Mouse (Mus musculus) embryonic stem cell, embryonic (primary cell): ENCODE data around the gene Arf4.

Experiments used
- CTCF ChIA-PET, 4 experiments: fragments of 300-600 bp in 2 of 4; fragments of 350-600 bp in 2 of 4; sonication (Branson Sonifier 250); formaldehyde crosslinking; loops; one replicate each; lab custom pipeline; 2022; ENCODE audit warnings: inconsistent platforms in 2 of 4; lab: Charles Lee
- POLR2A ChIA-PET, 4 experiments: fragments of 300-600 bp in 2 of 4; fragments of 350-600 bp in 2 of 4; sonication (Branson Sonifier 250); formaldehyde crosslinking; loops; one replicate each; lab custom pipeline; 2022; ENCODE audit warnings: antibody characterized with exemption in 4 of 4, inconsistent platforms in 1 of 4; lab: Charles Lee

Gene Arf4

GRCm38 (mm10) chr14:26675371-26675770 lies 37.5 kb downstream of the Arf4 start:
- ChIA-PET POLR2A (interaction anchor here in 3 of 4 experiments (0.9 to 2.5 kb wide), 18 partner anchors 9 to 435 kb away, joined by 3 to 9 read pairs (median 4); partner anchors contain the start of genes Slmap (in 2 of the 3), Appl1 (in 1 of the 3) and Arf4 (in 1 of the 3)), CTCF (interaction anchor here (0.6 to 1.9 kb wide), 17 partner anchors 11 to 354 kb away, joined by 3 to 7 read pairs (median 4); partner anchors contain the start of gene Slmap (in 1 of the 4))

GRCm38 (mm10) chr14:26675791-26676190 lies 37.9 kb downstream of the Arf4 start:
- POLR2A ChIA-PET = interaction anchor here in 3 of 4 experiments (0.6 to 2.5 kb wide), 20 partner anchors 8 to 434 kb away, joined by 3 to 9 read pairs (median 4); partner anchors contain the start of genes Slmap (in 2 of the 3), Appl1 (in 1 of the 3) and Arf4 (in 1 of the 3)
- CTCF ChIA-PET = interaction anchor here (0.6 to 1.9 kb wide), 17 partner anchors 10 to 354 kb away, joined by 3 to 7 read pairs (median 4); partner anchors contain the start of gene Slmap (in 1 of the 4)

- POLR2A ChIA-PET = interaction anchor here in 1 of 4 experiments (0.6 to 1.3 kb wide), 3 partner anchors 22 to 302 kb away, joined by 3 to 5 read pairs (median 4); partner anchors contain the start of gene Pde12
- CTCF ChIA-PET = interaction anchor here in 2 of 4 experiments (0.7 kb wide), 3 partner anchors 9 to 71 kb away, joined by 3 to 5 read pairs (median 4); no protein-coding TSS in a partner anchor
Observed at GRCm38 (mm10) chr14:26690727-26691126, 52.9 kb downstream of the Arf4 start.

- ChIA-PET CTCF (interaction anchor here in 1 of 4 experiments (0.6 kb wide), 1 partner anchor 287 kb away, joined by 4 read pairs; no protein-coding TSS in a partner anchor), POLR2A (interaction anchor here in 1 of 4 experiments (0.6 to 1.3 kb wide), 2 partner anchors 22 to 98 kb away, joined by 3 to 5 read pairs; partner anchors contain the start of gene Pde12)
Observed at GRCm38 (mm10) chr14:26691363-26691762, 53.5 kb downstream of the Arf4 start.

- CTCF ChIA-PET = no interaction called here
- POLR2A ChIA-PET = no interaction called here
Observed at GRCm38 (mm10) chr14:26692974-26693373, 55.1 kb downstream of the Arf4 start, which contains the start of gene Dnah12. Dnah12 (plus strand) TSS chr14:26693274.

- ChIA-PET POLR2A (interaction anchor here in 3 of 4 experiments (0.8 to 1.7 kb wide), 6 partner anchors 9 to 399 kb away, joined by 3 to 5 read pairs (median 4); no protein-coding TSS in a partner anchor), CTCF (interaction anchor here (0.5 to 1.7 kb wide), 23 partner anchors 9 to 804 kb away, joined by 3 to 11 read pairs (median 4); no protein-coding TSS in a partner anchor)
Observed at GRCm38 (mm10) chr14:26697912-26698311, 60.0 kb downstream of the Arf4 start.

GRCm38 (mm10) chr14:26705246-26705645 lies 67.4 kb downstream of the Arf4 start:
- CTCF ChIA-PET = interaction anchor here (0.6 to 2.0 kb wide), 14 partner anchors 9 to 1794 kb away, joined by 3 to 8 read pairs (median 4); no protein-coding TSS in a partner anchor
- POLR2A ChIA-PET = interaction anchor here in 2 of 4 experiments (0.8 to 1.4 kb wide), 4 partner anchors 68 to 325 kb away, joined by 3 to 7 read pairs (median 3); partner anchors contain the start of gene Appl1 (in 1 of the 2)
